Mouse (Mus musculus): ENCODE results near the gene Klri1. TPM values are rescaled to one million over a fixed set of nuclear protein-coding genes. Genes with fewer than 3 reads are reported as not detected.
"Not testable (repeated sequence)": the region's sequence is repeated elsewhere in the genome, so short reads cannot be mapped to it uniquely, and the experiment has no call there.

Gene Klri1
- not detected in 2 replicates for polyA plus RNA-seq (2015; fragmentation: Nextera tagmentation; extraction: Ambion mirVana)

DNA sequence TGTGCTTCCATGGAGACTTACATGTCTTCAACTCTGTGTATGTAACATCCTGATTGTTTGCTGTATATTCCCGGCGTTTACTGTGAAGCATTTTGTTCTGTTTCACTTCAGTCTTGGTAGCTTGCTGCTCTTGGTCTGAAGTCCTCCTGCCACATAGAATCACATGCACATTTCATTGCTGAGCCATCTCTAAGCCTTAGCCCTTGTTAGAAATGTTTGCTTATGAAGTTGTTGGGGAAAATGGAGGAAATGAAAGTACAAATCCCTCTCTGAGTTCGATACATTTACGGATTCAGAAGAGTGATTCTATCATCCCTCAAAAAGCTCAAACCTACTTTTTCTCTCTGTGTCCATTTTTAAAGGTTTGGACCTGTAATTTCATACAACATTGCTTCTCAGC is at the start of gene Klri1:
TSS of gene Klri1 (minus strand) at position 101 of the 400 bp plus-strand sequence.
- WGBS, result 92% methylated on average over 4 of the region's 4 CpGs
- Histone ChIP-seq H3K9ac (no peak within 1 kb of the TSS), H3K4me3 (no peak within 1 kb of the TSS), H3K4me1 (replicated peaks) (no peaks in the 10 kb centered on the region), H3K27me3 (no peaks in the 10 kb centered on the region), H3K27ac (no peak within 1 kb of the TSS), H3K36me3 (no peaks in the 10 kb centered on the region), H3K9me3 (no peaks in the 10 kb centered on the region), H3K4me2 (no peak within 1 kb of the TSS)
- no peak for ATAC-seq (ENCODE audit: low FRiP score)

DNA sequence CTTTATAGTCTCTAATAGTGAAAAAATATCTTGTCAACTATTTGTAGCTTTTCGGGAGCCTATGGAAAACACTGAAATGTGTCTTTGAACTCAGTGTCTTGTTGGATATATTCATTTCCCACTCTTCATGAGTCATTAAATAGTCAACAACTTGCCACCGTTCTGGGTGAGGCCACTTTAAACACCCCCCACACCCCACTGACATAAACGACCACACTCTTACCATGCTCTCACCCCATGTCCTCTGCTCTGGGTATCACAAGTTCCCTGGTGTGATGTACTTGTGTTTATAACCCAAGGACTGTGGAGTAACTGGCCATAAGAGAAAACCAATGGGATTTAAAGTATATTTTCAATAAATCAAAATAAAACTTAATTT is 30.7 kb upstream of the Klri1 start:
- Histone ChIP-seq H3K27ac (no peak overlapping the region), H3K4me2 (no peak overlapping the region), H3K36me3 (no peaks in the 10 kb centered on the region), H3K9ac (no peak overlapping the region), H3K9me3 (no peaks in the 10 kb centered on the region), H3K4me3 (no peak overlapping the region), H3K4me1 (replicated peaks) (no peaks in the 10 kb centered on the region), H3K27me3 (no peaks in the 10 kb centered on the region)
- 81% methylated on average over 3 of the region's 3 CpGs for WGBS
- no peak for ATAC-seq (ENCODE audit: low FRiP score)

DNA sequence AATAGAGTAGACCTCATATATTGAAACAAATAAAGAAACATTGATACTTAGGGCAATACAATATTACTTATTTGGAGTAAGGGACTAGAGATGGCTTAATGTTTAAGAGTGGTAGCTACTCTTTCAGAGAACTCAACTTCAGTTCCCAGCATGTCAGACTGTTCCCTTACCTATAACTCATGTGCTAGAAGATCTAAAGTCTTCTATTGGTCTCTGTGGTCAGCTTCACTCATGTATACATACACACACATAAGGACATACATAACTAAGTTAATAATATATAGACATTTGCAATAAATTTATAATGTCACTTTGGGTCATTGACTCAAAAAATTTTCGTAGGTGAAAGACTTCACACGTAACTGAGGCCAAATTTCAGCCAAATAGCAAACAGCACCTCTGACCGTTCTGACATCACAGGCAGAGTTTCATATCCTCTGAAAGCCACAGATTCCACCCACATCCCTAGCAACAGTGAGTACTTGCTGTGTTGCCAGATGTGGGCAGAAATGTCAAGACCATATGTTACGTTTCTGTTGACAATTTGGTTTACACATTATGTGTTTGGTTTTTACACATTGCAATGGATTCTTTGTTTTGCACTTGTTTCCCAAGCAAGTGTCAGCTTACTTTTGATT is 30.2 kb upstream of the Klri1 start:
- no peak overlapping the region for H3K9ac ChIP-seq
- no peak for ATAC-seq (ENCODE audit: low FRiP score)
- H3K4me3 ChIP-seq, result no peak overlapping the region
- no peaks in the 10 kb centered on the region for H3K27me3 ChIP-seq
- no peak overlapping the region for H3K4me2 ChIP-seq
- H3K4me1 ChIP-seq (replicated peaks), result no peaks in the 10 kb centered on the region
- WGBS, result 86% methylated on average over 4 of the region's 4 CpGs
- H3K27ac ChIP-seq, result no peak overlapping the region
- H3K9me3 ChIP-seq, result no peaks in the 10 kb centered on the region
- no peaks in the 10 kb centered on the region for H3K36me3 ChIP-seq

DNA sequence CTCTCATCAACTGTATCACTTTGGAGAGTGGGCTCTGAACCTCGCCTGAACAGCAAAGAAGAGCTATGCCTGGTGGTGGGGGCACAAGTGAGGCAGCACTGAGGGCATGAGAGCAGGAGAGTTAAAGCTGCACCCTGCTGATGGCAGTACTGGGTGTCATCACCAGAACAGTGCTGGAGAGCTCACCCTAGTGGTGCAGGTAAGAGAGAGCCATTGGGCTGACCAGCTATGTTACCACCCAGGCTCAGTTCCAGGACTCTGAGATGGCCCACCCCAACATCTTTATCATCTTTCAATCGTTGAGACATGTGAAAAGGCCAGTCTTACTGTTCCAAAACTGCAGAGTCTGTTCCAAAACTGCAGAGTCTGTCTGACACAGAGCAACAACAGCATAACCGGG is 29.2 kb upstream of the Klri1 start:
- Histone ChIP-seq H3K4me1 (replicated peaks) (no peaks in the 10 kb centered on the region), H3K36me3 (no peaks in the 10 kb centered on the region), H3K9me3 (no peaks in the 10 kb centered on the region), H3K9ac (no peak overlapping the region), H3K27me3 (no peaks in the 10 kb centered on the region), H3K4me2 (no peak overlapping the region), H3K4me3 (no peak overlapping the region), H3K27ac (no peak overlapping the region)
- WGBS, result 67% methylated on average over 3 of the region's 3 CpGs
- ATAC-seq (ENCODE audit: low FRiP score), result no peak

DNA sequence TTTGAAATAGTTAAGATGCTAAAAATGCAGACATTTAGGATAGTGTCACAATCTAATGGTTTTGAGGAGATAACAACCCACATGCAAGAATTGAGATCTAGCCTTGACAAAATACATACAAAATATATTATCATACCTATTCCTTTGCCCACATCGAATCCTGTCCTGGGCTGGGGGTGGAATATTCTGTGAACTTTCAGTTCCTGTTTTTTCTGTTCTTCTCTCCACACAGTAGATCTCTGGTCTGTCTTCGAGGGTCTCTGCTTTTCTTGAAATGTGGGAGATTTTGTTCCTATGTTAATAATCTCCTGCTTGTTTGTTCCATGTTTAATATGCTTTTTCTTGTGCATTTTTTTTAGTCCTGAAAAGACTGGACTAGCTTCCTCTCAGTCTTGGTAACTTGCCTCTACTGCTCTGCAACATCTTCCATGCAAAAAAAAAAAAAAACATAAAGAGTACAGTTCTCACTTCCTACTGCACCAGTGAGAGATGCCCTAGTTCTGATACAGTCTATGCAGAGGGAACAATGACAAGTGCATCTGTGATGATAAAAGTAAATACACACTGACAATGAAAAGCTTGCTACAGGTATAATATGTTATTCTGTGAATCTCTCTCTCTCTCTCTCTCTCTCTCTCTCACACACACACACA is 23.3 kb upstream of the Klri1 start, which contains the start of gene Klri2:
TSS of gene Klri2 (minus strand) at position 416 of the 653 bp plus-strand sequence.
- H3K9me3 ChIP-seq, result no peaks in the 10 kb centered on the region
- no peak for ATAC-seq (ENCODE audit: low FRiP score)
- no peaks in the 10 kb centered on the region for H3K27me3 ChIP-seq
- 81% methylated on average over 2 of the region's 2 CpGs for WGBS
- no peak within 1 kb of the TSS for H3K4me3 ChIP-seq
- no peaks in the 10 kb centered on the region for H3K36me3 ChIP-seq
- no peaks in the 10 kb centered on the region for H3K4me1 ChIP-seq (replicated peaks)
- H3K9ac ChIP-seq, result no peak within 1 kb of the TSS
- H3K27ac ChIP-seq, result no peak within 1 kb of the TSS
- H3K4me2 ChIP-seq, result no peak within 1 kb of the TSS

DNA sequence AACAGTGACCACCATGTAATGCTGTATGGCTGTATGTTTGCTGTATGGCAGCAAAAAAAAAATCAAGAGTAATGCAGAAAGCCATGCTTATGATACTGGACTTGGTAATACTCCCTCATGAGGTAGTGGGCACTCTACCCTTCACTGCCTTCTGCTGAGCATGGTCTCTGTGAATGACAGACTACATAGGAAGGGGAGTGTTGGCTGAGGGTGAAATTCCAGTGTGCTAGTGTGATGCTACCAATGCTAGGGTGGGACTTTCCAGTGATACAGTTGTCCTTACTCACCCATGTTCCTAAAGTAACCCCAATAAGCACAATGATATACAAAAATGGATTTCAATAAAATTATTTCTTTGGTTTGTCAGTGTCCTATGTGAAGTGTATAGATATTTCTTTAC is 19.5 kb upstream of the Klri1 start:
- H3K4me1 ChIP-seq (replicated peaks), result no peaks in the 10 kb centered on the region
- H3K27me3 ChIP-seq, result no peaks in the 10 kb centered on the region
- H3K4me2 ChIP-seq, result no peak overlapping the region
- no peak overlapping the region for H3K4me3 ChIP-seq
- H3K36me3 ChIP-seq, result no peaks in the 10 kb centered on the region
- no peaks in the 10 kb centered on the region for H3K9me3 ChIP-seq
- no peak for ATAC-seq (ENCODE audit: low FRiP score)
- H3K9ac ChIP-seq, result no peak overlapping the region
- no peak overlapping the region for H3K27ac ChIP-seq

DNA sequence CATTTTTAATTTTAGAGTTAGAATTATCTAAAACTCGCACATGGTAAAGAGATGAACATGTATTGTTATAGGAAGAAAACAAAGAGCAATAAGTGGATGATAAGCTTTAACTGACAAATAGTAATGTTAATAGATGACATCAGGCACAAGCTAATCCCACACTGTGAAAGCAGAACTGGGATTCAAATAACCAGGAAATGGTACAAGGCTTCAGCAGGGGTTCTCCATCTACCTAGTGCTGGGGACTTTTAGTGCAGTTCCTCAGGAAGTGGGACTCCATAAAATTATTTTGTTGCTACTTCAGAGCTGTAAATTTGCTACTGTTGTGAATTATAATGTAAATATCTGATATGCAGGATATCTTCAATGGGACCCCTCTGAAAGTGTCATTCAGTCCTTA is 10.3 kb upstream of the Klri1 start:
- Histone ChIP-seq H3K4me2 (no peak overlapping the region), H3K9me3 (no peaks in the 10 kb centered on the region), H3K4me3 (no peak overlapping the region), H3K9ac (no peak overlapping the region), H3K4me1 (replicated peaks) (no peaks in the 10 kb centered on the region), H3K27me3 (no peaks in the 10 kb centered on the region), H3K36me3 (no peaks in the 10 kb centered on the region), H3K27ac (no peak overlapping the region)
- 89% methylated on average over 1 of the region's 1 CpGs for WGBS
- no peak for ATAC-seq (ENCODE audit: low FRiP score)

DNA sequence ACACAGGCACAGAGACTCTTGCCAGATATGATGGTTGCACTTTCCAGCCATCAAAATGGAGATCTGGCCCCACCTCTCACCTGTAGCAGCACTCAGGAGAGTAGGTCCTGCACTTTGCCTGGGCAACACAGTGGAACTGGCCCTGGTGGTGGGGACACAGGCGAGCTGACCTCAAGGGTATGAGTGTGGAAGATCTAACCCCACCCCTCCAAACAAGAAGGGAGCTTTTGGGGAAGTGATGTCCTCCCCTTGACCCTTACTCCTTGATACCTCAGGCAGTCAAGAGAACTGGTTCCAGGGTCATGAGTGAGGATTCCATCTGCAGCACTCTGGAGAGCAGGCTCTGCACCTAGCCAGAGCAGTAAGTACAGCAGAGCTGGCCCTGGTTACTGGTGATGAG is 4.5 kb upstream of the Klri1 start:
- no peaks in the 10 kb centered on the region for H3K4me1 ChIP-seq (replicated peaks)
- no peaks in the 10 kb centered on the region for H3K27me3 ChIP-seq
- no peak overlapping the region for H3K4me2 ChIP-seq
- no peak overlapping the region for H3K4me3 ChIP-seq
- 86% methylated on average over 1 of the region's 1 CpGs for WGBS
- no peak overlapping the region for H3K27ac ChIP-seq
- no peak for ATAC-seq (ENCODE audit: low FRiP score)
- no peaks in the 10 kb centered on the region for H3K36me3 ChIP-seq
- no peaks in the 10 kb centered on the region for H3K9me3 ChIP-seq
- no peak overlapping the region for H3K9ac ChIP-seq

DNA sequence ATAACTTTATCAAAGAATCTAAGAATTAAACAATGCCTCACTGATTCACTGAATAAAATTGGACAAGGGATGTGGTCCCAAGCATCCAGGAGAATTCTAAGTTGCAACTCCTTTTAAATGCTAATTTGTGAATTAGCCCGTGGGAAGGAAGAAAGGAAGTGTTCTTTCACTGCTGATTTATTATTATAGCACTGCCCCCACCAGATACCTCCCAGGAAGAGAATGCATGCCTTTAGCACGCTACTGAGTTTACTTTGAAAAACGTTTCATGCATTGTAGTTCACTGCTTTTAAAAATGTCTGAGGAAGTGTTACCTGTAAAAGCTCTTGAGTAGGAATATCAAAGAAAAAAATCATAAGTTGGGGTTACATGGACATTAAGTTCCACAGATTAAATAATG is 3.6 kb upstream of the Klri1 start:
- H3K4me3 ChIP-seq, result no peak overlapping the region
- 18% methylated on average over 3 of the region's 3 CpGs for WGBS
- no peaks in the 10 kb centered on the region for H3K36me3 ChIP-seq
- no peak overlapping the region for H3K9ac ChIP-seq
- no peaks in the 10 kb centered on the region for H3K27me3 ChIP-seq
- no peaks in the 10 kb centered on the region for H3K4me1 ChIP-seq (replicated peaks)
- no peak for ATAC-seq (ENCODE audit: low FRiP score)
- H3K9me3 ChIP-seq, result no peaks in the 10 kb centered on the region
- H3K4me2 ChIP-seq, result no peak overlapping the region
- H3K27ac ChIP-seq, result no peak overlapping the region

DNA sequence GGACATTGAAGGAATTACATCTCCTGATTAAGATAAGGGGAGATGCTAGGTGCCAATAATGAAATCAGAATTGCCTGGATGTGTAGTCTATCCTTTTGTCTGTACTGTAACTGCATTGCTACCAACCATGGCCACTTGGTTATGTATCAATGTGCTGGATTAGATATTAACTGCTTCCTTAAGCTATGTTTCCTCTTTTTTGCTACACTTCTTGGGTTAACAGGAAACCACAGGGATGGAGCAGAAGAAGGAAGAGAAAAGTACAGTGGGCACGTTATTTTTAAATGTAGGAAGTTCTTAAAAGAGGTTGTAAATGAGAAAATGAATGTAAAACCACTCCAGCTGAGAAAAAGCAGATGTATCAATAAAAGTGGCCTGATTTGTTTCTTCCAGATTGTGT is 3.4 kb downstream of the Klri1 start:
- WGBS, result 40% methylated on average over 1 of the region's 1 CpGs
- ATAC-seq (ENCODE audit: low FRiP score), result no peak
- no peaks in the 10 kb centered on the region for H3K36me3 ChIP-seq

DNA sequence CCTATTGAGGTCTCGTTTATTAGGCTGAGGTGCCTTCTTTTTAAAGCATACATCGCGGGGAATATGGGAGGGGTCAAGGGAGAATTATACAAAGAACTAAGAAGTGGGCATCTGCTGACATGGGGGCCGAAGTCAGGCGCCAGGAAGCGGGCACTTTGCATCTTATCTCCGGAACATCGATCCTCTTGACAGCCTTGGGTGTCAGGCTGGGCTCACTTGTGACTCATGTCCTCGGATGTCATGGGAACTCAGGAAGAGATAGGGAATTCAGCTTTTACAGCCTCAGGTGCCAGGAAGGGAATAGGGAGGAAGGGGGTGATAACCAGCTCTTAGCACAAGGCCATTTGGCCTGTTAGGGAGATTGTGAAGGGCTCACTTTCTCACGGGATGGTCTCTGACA is 25.5 kb downstream of the Klri1 start:
- H3K9ac ChIP-seq; H3K27me3 ChIP-seq; H3K4me3 ChIP-seq; H3K27ac ChIP-seq; H3K4me2 ChIP-seq; H3K36me3 ChIP-seq; ATAC-seq (ENCODE audit: low FRiP score); H3K9me3 ChIP-seq; H3K4me1 ChIP-seq (replicated peaks): not testable (repeated sequence)
- WGBS, result 84% methylated on average over 10 of the region's 10 CpGs

More for the DNA sequence above, 3.4 kb downstream of the Klri1 start:
- no peak overlapping the region for H3K4me2 ChIP-seq
- no peak overlapping the region for H3K27ac ChIP-seq
- H3K4me3 ChIP-seq, result no peak overlapping the region
- H3K9ac ChIP-seq, result no peak overlapping the region
- H3K9me3 ChIP-seq, result no peaks in the 10 kb centered on the region
- H3K27me3 ChIP-seq, result no peaks in the 10 kb centered on the region
- no peaks in the 10 kb centered on the region for H3K4me1 ChIP-seq (replicated peaks)

DNA sequence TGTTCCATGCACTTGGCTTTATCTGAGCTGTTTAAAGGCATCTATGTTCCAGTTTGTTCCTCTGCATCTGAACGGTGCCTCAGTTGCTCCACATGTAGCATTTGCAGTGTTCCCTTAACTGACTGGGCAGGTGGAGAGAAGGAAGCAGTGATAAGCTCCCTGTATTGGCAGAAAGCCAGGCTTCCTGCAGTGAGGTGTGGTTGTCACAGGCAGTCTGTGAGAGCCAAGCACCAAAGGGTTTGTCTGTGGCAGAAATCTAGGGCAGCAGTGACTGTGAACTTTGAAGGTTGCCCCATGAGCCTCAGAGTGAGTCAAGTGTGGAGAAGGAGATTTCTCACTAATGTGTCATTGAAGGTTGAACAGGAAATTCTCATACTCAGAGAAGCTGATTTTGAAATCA is 36.6 kb downstream of the Klri1 start:
- Histone ChIP-seq H3K4me3 (no peak overlapping the region), H3K4me2 (no peak overlapping the region), H3K9ac (no peak overlapping the region), H3K4me1 (replicated peaks) (no peaks in the 10 kb centered on the region), H3K27me3 (no peaks in the 10 kb centered on the region), H3K36me3 (no peaks in the 10 kb centered on the region), H3K9me3 (no peaks in the 10 kb centered on the region), H3K27ac (no peak overlapping the region)
- ATAC-seq (ENCODE audit: low FRiP score), result no peak
- 69% methylated on average over 1 of the region's 1 CpGs for WGBS

DNA sequence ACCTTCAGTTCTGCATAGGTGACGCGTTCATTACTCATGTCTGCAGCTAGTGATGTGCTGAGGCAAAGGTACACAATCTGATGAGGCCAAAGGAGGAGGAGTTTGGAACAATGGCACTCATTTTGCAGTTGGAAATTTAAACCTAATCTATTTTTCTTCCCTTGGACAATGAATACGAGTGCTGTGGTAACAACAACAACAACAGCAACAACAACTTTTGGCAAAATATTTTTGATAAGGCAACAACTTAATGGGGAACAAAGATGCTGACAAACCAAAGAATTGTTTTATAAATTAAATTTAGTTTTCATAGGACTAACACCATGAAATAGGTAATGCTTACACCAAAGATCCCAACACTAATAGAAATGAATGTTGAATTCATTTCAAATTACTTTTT is 38.1 kb downstream of the Klri1 start, which contains the start of gene Klrc1:
TSS of gene Klrc1 (minus strand) at position 101 of the 400 bp plus-strand sequence.
- WGBS, result 90% methylated on average over 3 of the region's 3 CpGs
- ATAC-seq (ENCODE audit: low FRiP score), result no peak
- Histone ChIP-seq H3K4me1 (replicated peaks) (no peaks in the 10 kb centered on the region), H3K9ac (no peak within 1 kb of the TSS), H3K4me3 (no peak within 1 kb of the TSS), H3K36me3 (no peaks in the 10 kb centered on the region), H3K27ac (no peak within 1 kb of the TSS), H3K27me3 (no peaks in the 10 kb centered on the region), H3K4me2 (no peak within 1 kb of the TSS), H3K9me3 (no peaks in the 10 kb centered on the region)
